Mouse (Mus musculus): ENCODE measurements around the gene Spon1.

Gene Spon1

DNA sequence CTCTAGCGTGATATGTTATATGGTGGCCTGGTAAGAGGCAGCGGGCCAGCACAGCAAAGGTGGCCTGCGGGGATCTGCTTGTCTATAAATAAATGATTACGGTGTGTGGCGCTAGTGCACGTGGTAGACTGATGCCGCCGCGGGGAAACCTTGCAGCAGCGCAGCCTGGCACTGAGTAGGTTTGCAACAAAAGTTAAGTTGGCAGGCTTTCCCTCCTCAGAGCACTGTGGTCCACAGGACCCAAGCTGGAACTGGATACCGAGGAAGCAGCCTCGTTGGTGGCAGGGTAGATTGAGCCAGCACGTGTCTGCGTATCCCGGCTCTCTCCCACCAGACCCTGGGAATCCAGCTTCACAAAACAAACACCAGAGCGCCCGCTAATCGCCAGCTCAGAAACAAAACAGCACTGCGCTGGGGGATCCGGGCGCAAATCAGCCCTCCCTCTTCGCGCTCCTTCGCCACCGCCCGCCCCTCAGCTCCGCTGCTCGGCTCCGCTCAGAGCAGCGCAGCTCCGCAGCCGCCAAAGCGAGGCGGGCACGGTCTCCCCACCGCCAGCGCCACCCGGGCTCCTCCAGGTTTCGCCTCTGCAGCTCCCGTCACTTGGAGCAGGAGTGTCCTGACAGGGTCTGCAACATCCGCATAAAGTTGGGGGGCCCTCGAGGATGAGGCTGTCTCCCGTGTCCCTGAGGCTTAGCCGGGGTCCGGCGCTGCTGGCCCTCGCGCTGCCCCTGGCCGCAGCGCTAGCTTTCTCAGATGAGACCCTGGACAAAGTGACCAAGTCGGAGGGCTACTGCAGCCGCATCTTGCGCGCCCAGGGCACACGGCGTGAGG, at the start of gene Spon1:
Gene Spon1, plus strand, starts transcription at position 332 of the 831 bp plus-strand sequence.
- DNase-seq (ENCODE audit: low spot score) = no peak

DNA sequence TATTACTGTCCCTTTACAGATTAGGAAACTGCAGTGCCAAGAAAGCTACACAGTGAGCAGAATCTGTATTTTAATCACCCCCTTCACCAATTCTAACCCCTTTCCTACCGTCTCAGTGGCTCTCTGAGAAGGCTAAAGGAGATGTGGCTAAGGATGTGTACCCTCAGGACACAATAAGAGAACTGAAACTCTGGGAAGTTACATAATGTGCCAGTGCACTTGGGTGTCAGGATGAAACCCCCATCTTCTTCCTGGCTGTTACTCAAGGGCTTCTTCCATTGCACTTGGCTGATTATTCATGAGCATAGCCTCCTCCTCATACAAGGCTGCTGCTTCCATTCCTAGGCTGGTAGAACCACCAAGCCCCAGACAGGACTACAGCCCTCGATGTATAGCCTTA, 43.8 kb upstream of the Spon1 start:
- DNase-seq (ENCODE audit: low spot score) = no peak

- DNase-seq (ENCODE audit: low spot score) = no peak
Measured at GRCm38 (mm10) chr7:113723905-113724304, 41.9 kb upstream of the Spon1 start.

- no peak for DNase-seq (ENCODE audit: low spot score)
Measured at GRCm38 (mm10) chr7:113727999-113728713, 37.6 kb upstream of the Spon1 start.

DNA sequence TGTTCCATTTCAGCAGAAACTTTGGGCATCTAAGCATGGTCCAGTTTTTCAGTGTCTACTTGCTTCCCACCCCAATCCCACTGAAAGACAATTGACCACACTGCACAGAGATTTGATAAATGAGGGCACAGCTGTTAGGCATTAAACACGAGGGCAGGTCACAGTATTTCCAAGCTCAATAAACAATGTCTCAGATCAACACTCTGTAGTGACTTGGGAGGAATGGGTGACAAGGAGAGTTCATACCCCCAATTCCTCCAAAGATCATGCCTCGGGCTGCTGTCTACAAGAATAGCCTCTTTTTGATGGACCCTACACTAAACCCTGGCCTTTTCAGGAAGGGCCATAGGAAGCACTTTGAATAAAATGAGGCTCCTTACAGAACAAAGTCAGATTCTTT, 36.9 kb upstream of the Spon1 start:
- DNase-seq (ENCODE audit: low spot score) = no peak

DNA sequence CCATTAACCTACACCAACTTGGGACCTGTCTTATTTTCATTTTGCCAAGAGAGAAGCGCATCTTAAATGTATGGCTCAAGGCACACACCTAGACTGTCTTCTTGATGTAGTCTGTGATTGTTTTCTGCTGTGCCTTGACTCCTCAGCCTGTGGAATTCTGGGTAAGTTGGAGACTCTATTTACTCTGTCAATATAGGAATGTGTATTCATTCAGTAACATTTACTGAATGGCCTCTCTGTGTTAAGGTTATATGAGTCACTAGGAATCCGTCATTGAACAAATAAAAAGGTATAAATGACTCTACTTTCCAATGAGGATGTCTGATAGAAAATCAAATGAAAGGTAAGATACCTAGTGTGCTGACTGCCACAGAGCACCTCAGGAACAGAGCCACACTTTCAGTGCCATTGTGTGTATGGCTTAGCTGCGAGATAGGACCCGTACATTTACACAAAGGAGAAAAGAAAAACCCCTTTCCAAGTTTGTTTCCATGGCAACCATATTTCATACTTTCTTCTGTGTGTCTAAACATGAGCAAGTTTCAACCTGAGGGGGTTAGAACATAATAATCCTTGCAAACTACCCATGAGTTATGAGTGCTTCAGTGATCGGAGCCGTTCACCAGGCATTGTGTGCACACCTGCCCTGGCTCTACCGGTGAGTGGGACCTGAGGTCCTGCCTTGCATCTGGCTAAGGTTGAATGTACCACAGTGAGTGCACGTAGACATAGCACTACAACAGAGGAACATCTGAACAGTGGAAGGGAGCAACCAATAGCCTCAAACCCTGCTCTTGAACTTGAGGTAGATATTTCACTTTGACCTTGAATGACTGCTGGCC, 35.2 kb upstream of the Spon1 start:
- DNase-seq (ENCODE audit: low spot score) = no peak

DNA sequence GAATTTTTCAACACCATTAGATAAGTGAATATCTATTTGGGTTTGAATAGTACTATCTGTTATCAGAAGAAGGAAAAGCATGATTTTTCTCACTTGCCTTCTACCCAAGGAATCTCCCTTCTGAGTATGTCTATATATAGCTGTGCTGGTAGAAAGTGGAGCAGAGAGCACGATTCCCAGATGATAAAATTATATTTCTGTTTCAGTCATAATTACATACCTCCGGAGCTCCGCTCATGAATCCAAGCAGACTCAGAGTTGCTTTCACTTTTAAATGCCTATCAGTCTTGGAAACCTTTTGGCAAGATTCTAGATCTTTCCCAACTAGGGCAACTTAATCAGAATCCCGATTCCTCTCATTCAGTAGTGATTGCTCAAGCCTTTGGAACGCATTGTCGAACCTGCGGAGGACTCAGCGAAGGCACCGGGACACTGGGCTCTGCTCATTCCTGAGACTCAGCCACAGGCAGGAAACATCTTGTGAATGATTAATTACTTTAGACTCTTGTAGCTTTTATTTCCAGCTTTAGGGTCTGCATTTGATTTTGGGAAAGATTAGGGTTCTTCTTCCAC, 27.9 kb upstream of the Spon1 start:
- peak; percentile 30 for DNase-seq (ENCODE audit: low spot score)

- DNase-seq (ENCODE audit: low spot score) = no peak
Measured at GRCm38 (mm10) chr7:113739181-113739580, 26.6 kb upstream of the Spon1 start.

DNA sequence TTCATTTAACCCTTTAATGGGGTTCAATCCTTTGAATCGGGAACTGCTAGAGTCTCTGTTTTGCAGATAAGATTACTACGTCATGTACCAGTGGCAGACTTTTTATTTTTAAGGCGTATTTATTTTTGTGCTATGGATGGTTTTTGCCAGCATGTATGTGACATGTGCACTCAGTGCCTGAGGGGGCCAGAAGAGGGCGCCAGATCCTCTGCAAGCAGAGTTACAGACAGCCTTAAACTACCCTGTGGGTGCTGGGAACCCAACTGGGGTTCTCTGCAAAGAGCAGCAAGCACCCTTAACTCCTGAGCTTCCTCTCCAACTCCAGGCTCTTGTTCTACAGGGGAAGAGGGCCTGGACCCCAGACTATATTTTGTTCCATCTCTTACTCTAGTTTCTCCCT, 23.2 kb upstream of the Spon1 start:
- DNase-seq (ENCODE audit: low spot score) = no peak

GRCm38 (mm10) chr7:113743982-113744381, 21.8 kb upstream of the Spon1 start:
- DNase-seq (ENCODE audit: low spot score) = no peak

GRCm38 (mm10) chr7:113756616-113757015, 9.2 kb upstream of the Spon1 start:
- no peak for DNase-seq (ENCODE audit: low spot score)

GRCm38 (mm10) chr7:113759212-113759611, 6.6 kb upstream of the Spon1 start:
- peak; percentile 63 for DNase-seq (ENCODE audit: low spot score)

- no peak for DNase-seq (ENCODE audit: low spot score)
Measured at GRCm38 (mm10) chr7:113765133-113765532, 665 bp upstream of the Spon1 start.

- DNase-seq (ENCODE audit: low spot score) = no peak
Measured at GRCm38 (mm10) chr7:113766498-113766941, 722 bp downstream of the Spon1 start.

DNA sequence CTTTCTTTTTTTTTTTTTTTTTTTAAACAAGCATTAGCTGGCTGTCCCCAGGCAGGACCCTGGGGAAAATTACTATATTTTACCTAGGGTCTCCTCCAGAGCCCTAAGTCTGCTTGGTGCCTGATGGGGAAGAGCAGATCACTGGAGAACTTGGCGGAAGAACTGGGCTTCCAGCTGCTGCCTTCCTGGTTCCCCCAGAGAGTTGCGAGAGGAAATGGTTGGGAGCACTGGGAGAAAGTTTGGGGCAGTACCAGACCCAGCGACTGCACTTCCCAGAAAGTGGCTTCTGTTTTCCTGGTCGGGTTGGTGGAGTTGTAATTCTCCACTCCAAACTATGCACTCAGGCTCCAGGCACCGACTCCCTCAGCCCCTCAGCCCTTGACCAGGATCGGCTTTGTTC, 1.7 kb downstream of the Spon1 start:
- no peak for DNase-seq (ENCODE audit: low spot score)

- DNase-seq (ENCODE audit: low spot score) = no peak
Measured at GRCm38 (mm10) chr7:113768174-113768935, 2.6 kb downstream of the Spon1 start.

DNA sequence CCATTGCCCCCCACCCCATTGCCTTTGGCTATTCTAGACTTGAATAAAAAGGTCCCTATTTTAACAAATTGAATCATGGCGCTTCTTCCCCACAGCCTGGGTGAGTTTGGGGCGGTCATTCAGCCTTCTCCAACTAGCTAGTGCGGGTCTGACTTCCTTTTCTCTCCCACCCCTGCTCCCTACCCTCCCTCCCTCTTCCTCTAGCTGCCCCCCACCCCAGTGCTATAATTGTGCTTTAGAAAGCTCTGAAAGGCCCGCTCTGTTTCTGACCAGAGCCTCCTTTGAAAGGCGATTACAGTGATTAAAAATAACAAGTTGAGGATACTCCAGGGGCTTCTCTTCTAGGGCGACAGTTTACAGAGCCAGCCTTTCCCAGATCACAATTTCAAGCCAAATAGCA, 3.5 kb downstream of the Spon1 start:
- DNase-seq (ENCODE audit: low spot score) = no peak

DNA sequence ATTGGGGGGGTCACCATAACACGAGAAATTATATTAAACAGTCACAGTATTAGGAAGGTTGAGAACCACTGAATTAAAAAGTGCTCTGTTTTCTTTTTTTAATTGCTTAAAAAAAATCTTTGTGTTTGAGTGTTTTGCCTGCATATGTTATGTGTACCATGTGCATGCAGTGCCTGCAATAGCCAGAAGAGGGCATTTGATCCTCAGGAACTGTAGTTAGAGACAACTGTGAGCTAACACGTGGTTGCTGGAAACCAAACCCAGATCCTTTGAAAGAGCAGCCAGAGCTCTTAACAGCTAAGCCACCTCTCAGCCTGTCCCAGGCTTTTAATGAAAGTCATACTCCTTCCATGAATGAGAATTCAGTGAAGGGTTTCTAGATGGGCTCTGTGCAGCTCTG, 6.3 kb downstream of the Spon1 start:
- no peak for DNase-seq (ENCODE audit: low spot score)

DNA sequence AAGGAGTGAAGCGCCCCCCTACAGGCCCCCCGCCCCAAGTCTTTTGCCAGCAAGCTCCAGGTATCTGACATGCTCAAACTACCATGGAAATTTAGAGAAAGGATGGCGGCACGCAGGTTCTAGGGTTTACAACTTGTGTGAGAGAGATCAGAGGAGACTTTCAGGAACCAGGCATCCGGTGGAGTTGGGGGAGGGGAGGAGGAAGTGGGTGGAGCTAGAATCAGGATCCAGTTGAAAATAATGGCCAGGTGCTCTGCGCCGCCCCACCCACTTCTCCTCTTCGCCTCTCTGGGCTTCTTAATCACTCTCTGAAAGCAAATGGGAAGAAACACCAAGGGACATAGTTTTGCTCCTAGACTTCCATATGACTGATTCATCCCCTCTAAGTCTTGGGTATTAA, 7.6 kb downstream of the Spon1 start:
- DNase-seq (ENCODE audit: low spot score) = no peak

DNA sequence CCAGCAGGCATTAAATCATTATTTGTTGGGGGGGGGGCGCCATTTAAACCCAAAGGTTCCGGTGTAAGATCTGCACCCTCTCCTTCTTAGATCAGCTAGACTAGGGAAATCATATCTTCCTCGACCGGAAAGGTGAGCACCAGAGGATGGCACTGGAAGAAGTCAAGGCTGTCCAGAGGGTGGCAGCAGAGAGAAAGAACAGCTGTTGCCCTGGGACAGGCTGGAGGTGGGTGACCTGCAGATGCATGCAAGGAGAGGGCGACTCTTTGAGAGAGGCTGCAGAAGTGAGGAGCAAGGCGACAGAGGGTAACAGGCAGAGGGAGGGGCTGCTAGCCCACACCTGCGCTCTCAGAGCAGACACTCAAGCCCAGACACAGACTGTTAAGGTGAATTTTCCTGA, 8.2 kb downstream of the Spon1 start:
- DNase-seq (ENCODE audit: low spot score) = peak; percentile 18

DNA sequence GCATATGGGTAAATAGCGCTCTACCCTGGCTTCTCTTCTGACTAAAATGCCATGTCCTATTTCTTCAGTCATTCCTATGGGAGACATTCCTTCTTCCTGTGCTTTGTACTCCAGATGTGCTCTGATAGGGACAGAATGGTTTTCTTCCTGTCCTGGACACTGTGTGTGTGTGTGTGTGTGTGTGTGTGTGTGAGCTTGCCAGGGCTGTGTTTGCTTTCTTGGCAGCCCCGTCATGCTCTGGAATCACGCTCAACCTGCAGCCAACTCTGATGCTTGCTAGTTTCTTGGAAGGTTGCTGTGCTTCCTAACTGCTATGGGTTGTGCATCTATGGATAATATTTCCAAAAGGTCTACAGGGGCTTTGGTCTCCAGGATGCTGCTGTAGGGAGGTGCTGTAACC, 9.1 kb downstream of the Spon1 start:
- no peak for DNase-seq (ENCODE audit: low spot score)

Data from adipocyte (in vitro differentiated cells).